Mouse (Mus musculus): ENCODE measurements around the gene Fgfr2. TPM values are rescaled to one million over a fixed set of nuclear protein-coding genes. Genes with fewer than 3 reads are reported as not detected.

Fgfr2 gene
- total RNA-seq, 2 experiments from 2014 or later = 44.0 to 52.8 TPM

DNA sequence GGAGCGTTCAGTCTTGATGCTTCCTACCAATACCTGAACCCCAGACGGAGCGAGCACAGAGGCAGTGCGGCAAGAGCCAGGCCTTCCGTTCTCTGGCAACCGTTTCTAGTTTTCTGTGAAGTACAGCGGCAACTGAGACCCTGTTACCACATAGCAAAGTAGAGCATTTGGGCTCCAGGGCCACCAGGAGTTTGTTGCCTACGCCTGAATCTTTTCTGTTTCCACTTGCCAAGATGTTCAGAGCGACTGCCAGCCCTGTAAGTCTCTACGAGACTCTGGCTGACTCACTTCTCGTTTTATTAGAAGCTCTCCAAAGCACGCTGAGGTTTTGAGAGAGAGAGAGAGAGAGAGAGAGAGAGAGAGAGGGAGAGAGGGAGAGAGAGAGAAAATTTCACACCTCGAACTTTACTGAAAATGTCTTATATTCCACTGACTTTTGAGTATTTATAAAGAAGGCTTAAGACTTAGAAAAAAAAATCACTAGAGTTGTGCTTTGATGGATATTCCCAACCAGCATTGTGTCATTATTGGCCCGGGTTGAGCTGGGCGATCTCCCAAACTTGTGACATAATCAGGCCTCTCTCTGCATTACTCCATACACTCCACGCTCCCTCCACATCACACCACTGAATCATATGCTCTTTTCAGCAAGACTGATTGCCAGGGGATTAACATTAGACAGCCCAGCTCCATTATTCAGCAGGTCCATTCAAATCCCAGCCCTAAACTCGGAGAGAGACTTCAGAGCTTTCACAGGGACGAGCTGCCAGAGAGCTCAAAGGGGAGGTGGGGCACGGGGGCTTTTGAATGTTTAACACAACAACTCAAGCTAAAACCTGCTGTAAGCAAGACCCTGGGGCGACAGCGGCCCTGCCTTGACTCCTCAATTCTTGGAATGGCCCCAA is 2907.6 kb downstream of the Fgfr2 start:
- DNase-seq (ENCODE audit: low spot score in 2 of 2) = peak; percentile 46 to 52

DNA sequence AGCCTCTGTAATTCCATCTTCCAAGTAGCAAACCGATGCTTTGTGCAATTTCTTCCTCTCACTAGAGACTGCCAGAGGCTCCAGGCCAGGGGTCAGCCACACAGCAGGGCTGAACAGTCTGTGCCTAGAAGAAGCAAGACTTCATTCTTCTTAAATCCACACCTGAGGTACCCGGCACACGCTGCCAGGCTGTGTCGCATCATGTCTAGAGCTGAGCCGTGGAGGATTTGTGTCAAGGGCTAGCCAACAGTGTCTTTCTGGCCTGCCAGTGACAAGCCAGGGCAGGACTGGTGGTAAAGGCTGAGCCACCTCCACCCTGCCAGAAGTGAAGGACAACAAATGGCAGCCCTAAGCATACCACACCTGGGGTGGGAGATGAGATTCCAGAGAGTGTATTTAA is 2910.0 kb downstream of the Fgfr2 start:
- DNase-seq (ENCODE audit: low spot score in 2 of 2) = no peak

DNA sequence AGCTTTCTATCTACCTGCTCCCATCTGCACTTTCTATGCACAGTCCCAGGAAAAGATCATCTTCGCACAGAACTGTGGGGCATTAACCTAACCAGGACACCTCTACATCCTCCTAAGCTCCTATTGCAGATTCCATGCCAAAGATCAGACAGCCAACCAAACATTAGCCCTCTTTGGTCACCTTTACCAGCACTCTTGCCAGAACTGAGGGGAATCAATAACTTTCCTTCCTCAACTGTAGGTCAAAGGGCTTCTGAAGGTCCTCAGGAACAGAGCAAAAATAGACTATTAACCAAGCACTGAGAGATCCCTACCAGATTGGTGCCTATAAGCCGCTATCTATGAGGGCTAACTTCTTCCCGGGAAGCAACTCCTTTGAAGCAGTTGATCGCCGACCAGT is 2911.7 kb downstream of the Fgfr2 start:
- DNase-seq (ENCODE audit: low spot score in 2 of 2) = no peak

DNA sequence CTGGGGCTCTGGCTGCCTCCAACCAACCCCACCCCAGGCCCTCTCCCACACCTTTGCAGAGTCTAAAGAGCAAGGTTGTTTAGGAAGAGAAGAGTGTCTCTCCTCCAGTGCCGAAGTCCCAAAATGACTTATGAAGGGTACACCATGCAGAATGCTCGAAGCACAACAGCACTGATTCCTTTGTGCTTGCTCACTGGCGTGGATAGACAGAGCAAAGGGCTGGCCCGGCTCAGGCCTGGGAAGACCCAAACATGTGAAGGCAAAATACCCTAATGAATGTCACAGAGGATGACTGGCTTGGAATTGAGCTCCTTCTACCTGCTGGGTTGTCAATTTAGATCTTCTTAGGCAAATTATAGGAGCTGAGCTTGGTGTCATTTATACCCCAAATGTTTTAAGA is 2914.5 kb downstream of the Fgfr2 start:
- DNase-seq (ENCODE audit: low spot score in 2 of 2) = no peak

DNA sequence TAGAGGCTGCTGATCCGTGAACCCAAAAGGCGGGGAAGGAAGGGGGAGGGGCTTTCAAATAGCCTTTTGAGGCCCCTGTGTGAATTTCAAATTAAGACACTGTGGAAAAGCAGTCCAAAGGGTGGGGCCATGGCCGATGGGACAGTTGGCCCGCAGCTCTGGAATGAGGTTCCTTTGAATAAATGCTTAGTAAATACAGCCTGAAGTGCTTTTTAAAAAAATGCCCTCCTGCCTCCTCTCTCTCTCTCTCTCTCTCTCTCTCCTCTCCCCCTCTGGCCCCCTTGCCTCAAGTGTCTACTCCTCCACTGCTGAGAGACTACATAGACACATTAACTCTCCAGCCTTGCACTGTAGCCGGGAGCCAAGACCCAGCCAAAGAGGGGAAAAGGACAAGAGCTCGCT is 2917.0 kb downstream of the Fgfr2 start:
- DNase-seq (ENCODE audit: low spot score in 2 of 2) = no peak

DNA sequence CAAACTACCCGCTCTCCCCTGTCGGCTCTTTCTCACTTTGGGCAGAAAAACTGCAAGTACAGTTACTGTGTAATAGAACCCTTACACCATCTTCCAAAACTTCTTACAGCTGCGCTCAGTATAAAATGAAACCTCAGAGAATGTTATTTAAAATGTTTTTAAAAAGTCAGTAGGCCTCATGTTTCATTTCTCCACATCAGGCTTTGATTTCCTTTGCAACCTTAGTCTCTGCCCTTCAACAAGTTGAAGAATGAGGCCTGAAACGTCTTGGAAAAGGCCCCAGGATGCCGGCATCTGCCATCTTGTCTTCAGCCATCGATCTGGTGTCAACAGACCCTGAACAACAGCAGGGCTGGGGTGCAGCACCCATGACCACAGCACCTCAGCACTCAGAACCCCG is 2918.0 kb downstream of the Fgfr2 start:
- DNase-seq (ENCODE audit: low spot score in 2 of 2) = no peak

DNA sequence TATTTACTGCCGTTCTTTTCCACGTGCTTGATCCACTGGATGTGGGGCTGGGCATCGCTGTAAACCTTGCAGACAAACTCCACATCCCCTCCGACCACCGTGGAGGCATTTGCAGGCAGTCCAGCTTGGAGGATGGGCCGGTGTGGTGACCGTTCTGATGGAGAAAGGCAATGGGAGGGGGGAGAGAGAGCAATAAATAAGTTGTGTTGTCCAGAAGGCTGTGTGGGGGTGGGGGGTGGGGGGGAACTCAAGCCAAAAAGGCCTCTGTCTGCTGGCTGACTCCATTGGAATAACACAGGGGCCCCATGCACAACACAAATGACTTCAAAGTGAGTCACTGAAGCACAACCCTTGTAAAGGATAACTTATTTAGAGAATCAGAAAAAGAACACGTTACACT is 2922.1 kb downstream of the Fgfr2 start:
- no peak for DNase-seq (ENCODE audit: low spot score in 2 of 2)

DNA sequence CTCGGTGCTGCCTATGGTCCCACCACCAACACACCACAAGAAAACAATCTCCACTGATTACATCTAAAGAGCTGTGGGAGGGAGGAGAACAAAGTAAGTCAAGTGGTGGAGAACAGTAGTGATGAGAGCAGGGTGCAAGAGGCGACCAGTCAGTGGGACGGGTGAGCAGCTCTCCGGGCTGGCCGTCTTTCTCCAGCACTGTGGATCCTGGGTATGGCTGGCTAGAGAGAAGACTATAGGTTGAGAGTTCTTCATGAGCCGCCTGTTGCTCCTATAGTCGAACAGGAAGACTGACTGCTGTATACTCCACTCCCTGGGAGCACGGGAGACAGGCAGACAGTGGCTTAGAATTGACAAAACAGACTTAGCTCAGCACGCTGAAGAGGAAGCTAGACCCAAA is 2923.2 kb downstream of the Fgfr2 start:
- DNase-seq (ENCODE audit: low spot score in 2 of 2) = no peak

DNA sequence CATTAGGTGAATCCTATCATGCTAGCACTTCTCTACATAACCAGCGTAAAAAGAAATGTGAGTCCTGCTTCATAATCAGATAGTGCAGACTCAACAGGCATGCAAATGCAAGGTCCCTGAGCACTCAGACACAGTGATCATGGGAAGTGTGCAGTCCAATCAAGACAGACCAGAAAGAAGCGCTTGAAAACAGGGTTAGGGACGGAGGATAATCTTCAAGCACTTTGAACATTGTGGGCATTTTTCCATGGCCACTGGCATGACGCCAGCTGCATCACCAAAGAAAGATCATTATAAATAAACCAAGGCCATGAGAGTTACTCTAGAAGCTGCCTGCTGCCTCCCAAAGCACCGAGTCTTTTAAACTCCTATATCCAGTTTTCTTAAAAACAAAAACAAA is 2923.8 kb downstream of the Fgfr2 start:
- DNase-seq (ENCODE audit: low spot score in 2 of 2) = no peak

DNA sequence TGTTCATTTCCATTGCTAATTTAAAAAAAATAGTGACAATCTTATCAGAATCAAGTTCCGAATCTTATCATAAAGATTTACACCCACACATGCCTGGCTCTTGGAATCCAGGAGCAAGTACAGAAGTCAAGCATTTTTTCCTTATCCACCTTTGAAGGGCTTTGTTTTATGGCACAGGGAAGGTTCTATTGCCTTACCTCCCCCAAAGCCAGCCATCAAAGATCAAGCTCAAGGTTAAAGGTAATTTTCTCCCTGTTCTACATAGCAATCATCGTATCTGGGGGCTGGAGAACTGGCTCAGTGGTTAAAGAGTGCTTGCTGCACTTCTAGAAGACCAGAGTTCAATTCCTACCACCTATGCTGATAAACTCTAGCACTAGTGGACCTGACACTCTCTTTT is 2928.1 kb downstream of the Fgfr2 start:
- DNase-seq (ENCODE audit: low spot score in 2 of 2) = no peak

DNA sequence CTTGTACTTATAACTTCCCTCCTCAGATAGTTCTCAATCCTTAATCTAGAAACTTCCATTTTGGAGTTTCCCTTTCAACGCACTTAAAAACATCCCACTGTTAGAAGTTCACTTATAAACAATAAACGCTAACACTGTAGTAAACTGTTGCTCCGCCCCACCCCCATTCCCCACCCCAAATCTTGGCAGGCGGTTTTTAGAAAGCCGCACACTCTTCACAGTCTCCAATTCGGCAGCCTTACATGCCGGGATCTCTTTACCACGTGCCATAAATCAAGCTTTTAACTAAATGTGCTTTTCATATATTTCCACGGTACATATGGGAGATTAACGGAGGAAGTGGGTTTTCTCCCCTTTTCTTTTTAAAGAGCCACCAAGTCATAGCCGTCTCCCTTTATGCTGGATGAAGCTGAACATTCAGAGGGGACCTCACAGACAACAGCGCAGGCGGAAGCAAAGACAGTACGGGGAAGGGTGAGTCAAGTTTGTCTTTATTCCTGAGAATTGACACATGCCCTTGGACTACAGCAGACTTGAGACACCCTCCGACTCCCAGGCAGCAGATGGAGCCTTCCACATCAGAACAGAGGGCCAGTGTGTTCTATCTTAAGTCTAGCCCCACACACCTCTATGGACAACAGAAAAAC is 2932.7 kb downstream of the Fgfr2 start:
- DNase-seq (ENCODE audit: low spot score in 2 of 2) = no peak

DNA sequence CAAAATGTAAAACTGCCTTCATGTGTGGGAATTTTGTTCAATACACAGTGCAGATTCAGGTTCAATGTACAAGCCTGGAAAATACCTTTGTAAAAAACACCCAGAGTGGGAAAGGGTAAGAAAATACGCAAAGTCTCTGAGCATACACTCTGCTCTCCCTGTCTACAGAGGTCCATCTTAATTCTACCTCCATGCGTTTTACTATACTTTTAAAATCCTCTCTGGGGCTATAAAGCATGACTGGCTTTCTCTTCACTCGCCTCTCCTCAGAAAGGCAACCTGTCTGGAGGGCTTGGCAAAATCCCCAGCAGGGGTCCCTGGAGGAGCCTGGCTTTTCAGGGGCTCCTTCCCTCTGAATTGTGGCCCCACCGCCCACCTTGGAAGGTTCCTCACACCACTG is 2933.2 kb downstream of the Fgfr2 start:
- DNase-seq (ENCODE audit: low spot score in 2 of 2) = no peak

DNA sequence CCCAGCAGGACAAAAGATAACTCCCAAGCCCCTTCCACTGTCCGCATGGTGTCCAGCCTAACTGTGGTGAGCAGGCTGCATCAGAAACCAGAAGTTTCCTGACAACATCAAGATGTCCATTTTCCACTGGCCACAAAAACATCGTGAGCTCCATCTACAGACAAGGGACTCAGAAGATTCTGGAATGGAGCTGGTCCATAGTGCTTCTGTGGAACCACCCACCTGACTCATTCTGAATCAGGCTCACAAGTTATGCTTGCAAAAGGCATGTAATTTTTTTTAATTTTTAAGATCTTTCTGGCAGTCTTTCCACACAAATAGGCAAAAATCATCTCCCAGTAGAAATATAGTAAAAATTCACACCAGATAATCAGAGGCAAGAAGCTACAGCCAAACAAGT is 2935.0 kb downstream of the Fgfr2 start:
- no peak for DNase-seq (ENCODE audit: low spot score in 2 of 2)

DNA sequence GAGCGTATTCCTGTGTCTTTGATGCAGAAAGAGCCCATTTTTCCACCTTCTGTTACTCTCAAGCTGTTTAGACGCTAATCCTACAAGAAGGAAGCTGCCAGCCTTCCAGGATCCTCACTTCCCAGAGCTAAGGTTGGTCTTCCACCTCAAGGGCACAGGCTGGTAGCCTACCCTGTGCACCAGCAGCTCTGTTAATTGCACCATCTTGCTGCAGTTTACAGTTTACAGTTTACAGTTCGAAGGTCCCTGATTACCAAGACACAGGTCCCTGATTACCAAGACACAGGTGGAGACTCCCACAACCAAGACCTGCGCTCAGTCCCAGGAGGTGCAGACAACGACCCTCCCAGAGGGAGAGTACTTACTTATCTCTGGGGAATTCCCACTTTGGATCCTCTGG is 2938.3 kb downstream of the Fgfr2 start:
- DNase-seq (ENCODE audit: low spot score in 2 of 2) = no peak

DNA sequence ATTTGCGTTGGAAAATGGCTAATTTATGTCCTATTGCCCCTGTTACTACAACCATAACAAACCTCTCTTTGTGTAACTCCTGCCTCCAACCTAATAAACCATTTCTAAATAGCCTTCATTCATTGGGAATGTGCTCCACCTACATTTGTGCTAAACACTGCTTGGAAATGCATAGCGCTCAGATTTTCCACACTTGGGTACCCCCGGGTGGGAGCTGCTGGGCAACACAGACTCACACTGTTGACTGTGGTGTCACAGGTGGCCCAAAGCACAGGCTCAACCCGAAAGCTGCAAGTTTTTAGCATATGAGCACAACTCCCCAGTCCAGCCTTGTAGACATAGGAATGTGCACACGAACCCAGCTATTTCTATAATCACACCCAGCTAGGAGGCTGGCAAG is 2939.2 kb downstream of the Fgfr2 start:
- DNase-seq (ENCODE audit: low spot score in 2 of 2) = no peak

DNA sequence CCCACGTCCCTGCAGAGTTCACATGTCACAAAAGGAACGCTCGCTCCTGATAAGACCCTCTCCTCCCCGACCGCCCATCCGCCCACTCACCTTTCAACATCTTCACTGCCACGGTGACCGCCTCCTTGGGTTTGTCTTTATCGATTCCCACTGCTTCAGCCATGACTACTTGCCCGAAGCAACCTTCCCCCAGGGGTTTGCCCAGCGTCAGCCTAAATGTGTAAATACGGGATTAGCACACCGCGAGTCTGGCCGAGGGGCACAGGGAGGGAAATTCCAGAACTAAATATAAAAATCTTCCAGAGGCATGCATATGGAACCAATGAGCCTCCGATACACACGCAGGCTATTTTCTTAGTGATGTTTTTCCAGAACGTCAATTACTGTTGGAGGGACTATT is 2940.6 kb downstream of the Fgfr2 start:
- DNase-seq (ENCODE audit: low spot score in 2 of 2) = no peak

DNA sequence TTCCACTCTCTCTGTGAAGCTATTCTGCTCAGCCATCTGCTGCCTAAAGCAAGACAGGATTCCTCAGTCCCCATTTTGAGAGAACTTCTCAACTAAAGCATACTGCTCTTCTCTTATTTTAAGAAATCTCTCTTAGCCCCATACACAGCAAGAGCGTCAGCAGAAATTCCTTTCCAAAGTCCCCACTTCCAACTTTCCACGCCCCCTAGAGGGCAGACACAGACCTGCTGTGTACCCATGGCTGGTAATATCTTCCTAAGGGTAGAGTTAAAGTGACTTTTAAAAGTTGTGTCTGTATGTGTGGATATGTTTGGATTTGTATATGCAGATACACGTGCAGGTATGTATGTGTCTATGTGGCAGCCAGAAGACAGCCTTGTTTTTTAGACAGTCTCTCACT is 2944.2 kb downstream of the Fgfr2 start:
- DNase-seq (ENCODE audit: low spot score in 2 of 2) = no peak

DNA sequence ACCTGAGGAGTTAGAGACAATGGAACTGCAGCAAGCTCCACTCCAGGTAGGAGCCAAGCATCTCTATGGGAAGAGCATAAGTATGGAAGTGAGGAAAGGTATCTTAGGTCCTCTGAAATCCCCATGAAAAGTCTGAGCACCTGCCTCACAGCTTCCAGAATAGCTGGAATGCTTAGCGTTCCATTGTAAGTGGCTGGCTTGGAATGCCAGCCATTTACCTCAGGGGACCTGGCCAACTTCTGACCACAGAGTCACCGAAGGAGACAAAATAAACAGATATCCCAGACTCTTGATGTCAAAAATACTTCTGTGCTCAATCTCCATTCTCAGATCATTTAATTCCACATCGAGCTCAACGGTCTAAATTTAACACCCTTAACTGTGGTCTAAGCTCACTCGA is 2946.1 kb downstream of the Fgfr2 start:
- no peak for DNase-seq (ENCODE audit: low spot score in 2 of 2)

DNA sequence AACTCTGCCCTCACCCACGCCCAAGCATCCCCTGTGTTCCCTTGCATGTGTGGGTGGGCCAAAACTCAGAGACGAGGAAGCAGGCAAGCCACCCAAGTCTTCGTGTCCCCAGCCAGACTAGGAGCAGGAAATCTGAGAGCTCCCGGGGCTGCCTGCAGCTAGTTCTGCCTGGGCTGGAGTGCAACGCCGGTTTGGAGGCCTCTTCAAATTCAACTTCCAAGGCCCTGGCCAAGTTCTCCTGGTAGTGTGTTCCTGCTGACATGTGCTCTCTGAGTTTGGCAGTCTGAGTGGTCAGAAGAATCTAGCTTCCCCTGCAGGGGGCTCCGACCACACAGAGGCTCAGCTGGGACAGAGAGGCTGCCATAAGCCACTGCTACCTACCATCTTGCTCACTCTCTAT is 2948.6 kb downstream of the Fgfr2 start:
- DNase-seq (ENCODE audit: low spot score in 2 of 2) = peak; percentile 6 to 31

DNA sequence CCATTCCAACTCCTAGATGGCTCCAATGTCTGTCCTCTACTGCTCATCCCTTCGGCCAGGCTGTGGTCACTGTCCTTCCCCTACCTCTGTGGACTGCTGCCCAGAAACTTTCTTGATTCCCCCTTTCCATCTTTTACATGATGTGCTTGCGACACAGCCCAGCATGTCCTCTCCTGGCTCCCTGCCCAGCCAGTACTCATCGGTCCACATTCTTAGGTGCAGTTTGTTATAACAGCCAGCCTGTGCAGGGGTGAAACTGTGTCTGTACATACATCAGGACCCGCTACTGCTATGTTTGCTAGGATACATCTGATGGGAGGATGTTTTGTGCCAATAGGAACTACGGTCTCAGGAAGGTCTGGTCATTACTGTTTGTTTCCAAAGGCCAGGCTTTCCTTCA is 2949.2 kb downstream of the Fgfr2 start:
- no peak for DNase-seq (ENCODE audit: low spot score in 2 of 2)

DNA sequence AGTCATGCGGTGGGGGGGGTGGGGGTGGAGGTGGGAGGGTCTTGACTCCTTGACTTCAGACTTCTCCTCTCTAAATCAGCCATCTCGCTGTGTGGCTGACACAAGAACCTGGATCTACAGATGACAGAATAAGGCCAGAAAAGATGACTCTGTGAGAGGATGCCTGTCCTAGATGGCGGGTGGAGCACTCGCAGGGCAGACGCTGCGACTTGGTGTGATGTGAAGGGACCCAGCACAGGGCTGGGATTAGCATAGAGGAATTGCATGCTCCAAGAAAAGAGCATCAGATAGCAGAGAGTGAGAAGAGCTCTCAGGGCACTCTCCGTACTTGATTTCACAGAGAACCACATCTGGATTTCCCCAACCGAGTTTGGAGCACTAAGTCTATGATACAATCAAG is 2953.0 kb downstream of the Fgfr2 start:
- no peak for DNase-seq (ENCODE audit: low spot score in 2 of 2)

DNA sequence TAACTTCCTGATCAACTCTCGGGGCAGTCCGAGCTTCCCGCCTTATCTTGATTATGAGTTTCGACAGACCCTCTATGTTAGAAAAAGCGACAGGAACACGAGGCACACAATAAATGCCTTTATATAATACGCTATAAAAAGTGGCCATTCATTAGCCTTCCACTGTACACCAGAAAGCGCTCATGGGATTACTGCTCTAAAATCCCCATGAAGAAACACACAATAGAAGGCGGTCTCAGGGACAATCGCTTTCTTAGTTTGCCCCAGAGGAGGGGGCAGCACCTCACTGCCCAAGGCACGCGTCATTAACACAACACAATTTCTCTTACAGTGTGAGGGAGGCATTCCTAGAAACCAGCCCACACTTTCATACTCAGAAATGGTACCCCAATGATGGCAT is 2954.9 kb downstream of the Fgfr2 start:
- DNase-seq (ENCODE audit: low spot score in 2 of 2) = no peak

DNA sequence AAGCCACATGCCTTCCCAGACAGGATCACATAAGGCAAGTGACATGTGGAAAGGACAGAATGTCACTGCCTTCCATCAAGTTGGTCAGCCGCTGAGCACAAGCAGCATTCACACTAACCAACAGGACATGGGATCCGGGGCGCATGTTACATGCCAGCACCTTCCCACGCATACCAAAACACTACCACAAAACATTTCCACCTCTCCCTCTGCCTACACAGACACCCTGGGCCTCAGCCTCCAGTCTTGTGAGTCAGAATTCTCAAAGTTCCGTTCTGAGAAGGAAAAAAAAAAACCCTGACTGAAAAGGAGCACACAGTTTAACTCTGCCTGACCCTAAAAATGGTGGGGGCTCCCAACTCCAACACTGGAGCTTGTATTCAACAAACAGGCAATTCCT is 2955.9 kb downstream of the Fgfr2 start:
- peak in 1 of 2 experiments; percentile 7 for DNase-seq (ENCODE audit: low spot score in 2 of 2)

Data from left cerebral cortex, adult 18-20 months (tissue).